Mouse (Mus musculus) mouse embryonic stem cell (cell line): ENCODE measurements around the gene Commd7.

Experiments used
- in situ Hi-C, 2 experiments: fragments of 300-500 bp; cut with MboI; formaldehyde crosslinking; loops; 1 replicate in 1 of 2; 3 replicates in 1 of 2; pipeline ENCODE4 v1.14.3; 2019 to 2020; ENCODE audit warnings: low sequenced_read_pairs in 2 of 2, low pct_unique_long_range_greater_than_20kb in 1 of 2, mixed read lengths in 1 of 2; ENCODE audit not compliant: unreplicated experiment in 1 of 2

Gene Commd7

DNA sequence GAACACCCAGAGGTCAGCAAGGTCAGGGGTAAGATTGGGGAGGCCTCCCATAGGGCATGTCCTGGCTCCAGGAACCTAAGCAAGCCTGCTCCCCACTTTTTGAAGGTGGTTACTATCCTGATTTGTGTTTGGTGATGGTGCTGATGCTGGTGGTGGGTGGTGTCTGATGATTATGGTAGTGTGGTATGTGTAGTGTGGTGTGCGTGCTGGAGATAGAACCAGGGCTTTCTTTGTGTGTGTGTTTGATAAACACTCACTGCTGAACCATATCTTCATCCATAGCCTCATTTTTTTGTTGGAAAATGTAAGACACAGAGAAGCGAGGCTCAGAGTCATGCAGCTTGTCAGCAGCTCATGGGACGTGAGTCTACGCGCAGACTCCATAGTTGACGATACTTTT lies 64.0 kb downstream of the Commd7 start:
- in situ Hi-C loops, result no loop called here

DNA sequence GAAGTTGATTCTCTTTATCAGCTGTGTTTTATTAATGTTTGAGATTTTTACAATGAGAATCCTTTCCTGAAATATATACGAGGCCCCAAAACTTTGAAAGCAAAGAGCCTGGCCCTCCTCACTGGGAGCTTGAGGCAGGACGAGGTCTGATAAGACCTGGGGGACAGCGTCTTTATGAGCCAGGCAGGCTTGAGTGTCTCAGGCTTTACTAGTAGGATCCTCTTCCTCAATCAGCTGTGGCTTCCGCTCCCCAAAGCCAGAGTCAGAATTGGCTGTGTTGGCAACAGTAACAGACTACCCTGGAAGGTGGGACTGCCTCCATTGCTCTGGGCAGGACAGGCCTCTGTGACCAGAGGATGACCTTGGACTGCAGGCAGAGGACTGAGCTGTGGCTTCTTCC lies 64.6 kb downstream of the Commd7 start:
- in situ Hi-C loops, result no loop called here
